ENCODE assay signal across 15 mouse cellular contexts in genomic region chr14:21534066-21534465, GRCm38 (mm10). TPM values are rescaled to one million over a fixed set of nuclear protein-coding genes. Genes with fewer than 3 reads are reported as not detected.
DNase-seq lines count a peak whose midpoint lies in the region; ATAC-seq and TF ChIP-seq lines count a peak whose summit lies in the region.
"Had no signal": no experiment of that assay in that cellular context is flagged by ENCODE, and none has a peak within 500 bp of the region (broad histone marks: within the 10 kb centered on the region; RNA-seq: fewer than 3 reads in every experiment).

No protein-coding gene starts in this region.

- H3K4me3 ChIP-seq in neural tube, embryonic 13.5 days, result no peak overlapping the region
- no peak overlapping the region for H3K4me3 ChIP-seq in hindbrain, embryonic 15.5 days
- H3K4me3 ChIP-seq in olfactory bulb, adult 2 months (ENCODE audit: insufficient read depth, low read depth, low read length), result no peak overlapping the region
- H3K4me3 ChIP-seq in stomach, postnatal 0 days (ENCODE audit: low read depth, low read length), result no peak overlapping the region
- H3K4me3 ChIP-seq: limb, embryonic 10.5 days; liver, embryonic 12.5 days; neural tube, embryonic 12.5 days had no signal

- peak; percentile 83 for ATAC-seq in frontal cortex, adult (ENCODE audit: low TSS enrichment)
- no peak for ATAC-seq in neural tube, embryonic 13.5 days (ENCODE audit: low read depth)
- ATAC-seq in hindbrain, embryonic 15.5 days (ENCODE audit: low FRiP score, low read depth), result no peak
- ATAC-seq in stomach, postnatal 0 days (ENCODE audit: low FRiP score, low TSS enrichment), result no peak
- ATAC-seq: activated CD4-positive, CD25-positive, alpha-beta regulatory T cell, adult 4 months; liver, embryonic 12.5 days had no signal

- H3K4me2 ChIP-seq in neural tube, embryonic 13.5 days, result no peak overlapping the region
- H3K4me2 ChIP-seq in hindbrain, embryonic 15.5 days, result 0 out of 2 replicates have a peak overlapping the region, but pooled peaks have one; percentile 3
- no peak overlapping the region for H3K4me2 ChIP-seq in stomach, postnatal 0 days (replicated peaks; ENCODE audit: low read depth)
- H3K4me2 ChIP-seq: liver, embryonic 12.5 days; neural tube, embryonic 12.5 days had no signal

- 71% methylated on average over 2 of the region's 2 CpGs for WGBS in neural tube, embryonic 13.5 days
- WGBS in hindbrain, embryonic 15.5 days, result 69% methylated on average over 2 of the region's 2 CpGs
- WGBS in olfactory bulb, adult 2 months, result 7% methylated on average over 2 of the region's 2 CpGs
- 40% methylated on average over 2 of the region's 2 CpGs for WGBS in stomach, postnatal 0 days

- DNase-seq in frontal cortex, postnatal 25 days (ENCODE audit: low spot score in 2 of 2), result no peak
- DNase-seq in neural tube, embryonic 10.5 days (ENCODE audit: extremely low spot score, low spot score), result no peak
- DNase-seq in stomach, postnatal 0 days (ENCODE audit: low spot score), result no peak
- DNase-seq in urinary bladder, postnatal 25 days (ENCODE audit: low spot score), result no peak
- DNase-seq: cerebellum, adult 11 months; cerebellum, postnatal 25 days had no signal

- no peaks in the 10 kb centered on the region for H3K9me3 ChIP-seq in neural tube, embryonic 13.5 days
- H3K9me3 ChIP-seq in hindbrain, embryonic 15.5 days, result no peaks in the 10 kb centered on the region
- no peaks in the 10 kb centered on the region for H3K9me3 ChIP-seq in stomach, postnatal 0 days (ENCODE audit: control insufficient read depth, low read length)
- H3K9me3 ChIP-seq: limb, embryonic 10.5 days; liver, embryonic 12.5 days; neural tube, embryonic 12.5 days had no signal

- H3K27me3 ChIP-seq in neural tube, embryonic 13.5 days, result no peaks in the 10 kb centered on the region
- H3K27me3 ChIP-seq in hindbrain, embryonic 15.5 days, result no peaks in the 10 kb centered on the region
- no peaks in the 10 kb centered on the region for H3K27me3 ChIP-seq in stomach, postnatal 0 days (ENCODE audit: control insufficient read depth, insufficient read depth, low read length)
- H3K27me3 ChIP-seq: liver, embryonic 12.5 days; neural tube, embryonic 12.5 days had no signal

- H3K27ac ChIP-seq in neural tube, embryonic 13.5 days (replicated peaks), result peak overlapping the region; percentile 25; the same call in 1 of the 2 replicates
- H3K27ac ChIP-seq in hindbrain, embryonic 15.5 days (replicated peaks), result peak overlapping the region; percentile 61
- peak overlapping the region; percentile 60 for H3K27ac ChIP-seq in olfactory bulb, adult 2 months (ENCODE audit: insufficient read depth, low read depth, low read length)
- no peak overlapping the region for H3K27ac ChIP-seq in stomach, postnatal 0 days (replicated peaks)
- H3K27ac ChIP-seq: kidney, postnatal 0 days; limb, embryonic 10.5 days; liver, embryonic 12.5 days; neural tube, embryonic 12.5 days had no signal

- no peak for TF ChIP-seq POLR2A in olfactory bulb, adult 2 months (IDR thresholded peaks at IDR 0.05; ENCODE audit: insufficient read depth, low read depth, low read length)

- H3K9ac ChIP-seq in neural tube, embryonic 13.5 days, result no peak overlapping the region
- no peak overlapping the region for H3K9ac ChIP-seq in hindbrain, embryonic 15.5 days
- no peak overlapping the region for H3K9ac ChIP-seq in stomach, postnatal 0 days (ENCODE audit: low read length)
- H3K9ac ChIP-seq: liver, embryonic 12.5 days; neural tube, embryonic 12.5 days had no signal

- TF ChIP-seq CTCF in olfactory bulb, adult 2 months (IDR thresholded peaks at IDR 0.05; ENCODE audit: insufficient read depth, low read depth, low read length), result no peak
- TF ChIP-seq CTCF in stomach, postnatal 0 days (IDR thresholded peaks at IDR 0.05; ENCODE audit: low read depth), result no peak

- TF ChIP-seq EP300 in stomach, postnatal 0 days (optimal IDR thresholded peaks at IDR 0.05), result no peak

- H3K4me1 ChIP-seq in neural tube, embryonic 13.5 days (replicated peaks), result peaks cover 41% of the 10 kb centered on the region
- H3K4me1 ChIP-seq in hindbrain, embryonic 15.5 days (replicated peaks), result peaks cover 20% of the 10 kb centered on the region
- H3K4me1 ChIP-seq in olfactory bulb, adult 2 months (ENCODE audit: control insufficient read depth, insufficient read depth, low read length), result peaks cover 10% of the 10 kb centered on the region
- no peaks in the 10 kb centered on the region for H3K4me1 ChIP-seq in stomach, postnatal 0 days (replicated peaks; ENCODE audit: control insufficient read depth, insufficient read depth)

- no peaks in the 10 kb centered on the region for H3K36me3 ChIP-seq in neural tube, embryonic 13.5 days
- no peaks in the 10 kb centered on the region for H3K36me3 ChIP-seq in hindbrain, embryonic 15.5 days
- H3K36me3 ChIP-seq in stomach, postnatal 0 days (ENCODE audit: control insufficient read depth, insufficient read depth, low read length), result no peaks in the 10 kb centered on the region; the same call in 1 of the 2 replicates
- H3K36me3 ChIP-seq: liver, embryonic 12.5 days; neural tube, embryonic 12.5 days had no signal

RNA-seq across cellular contexts. Expression of gene Kat6b, which starts 52.8 kb away (rescaled TPM):
- polyA plus RNA-seq in neural tube, embryonic 13.5 days (2015; fragmentation: Nextera tagmentation; extraction: Ambion mirVana), result 19.1 and 19.6 TPM in 2 replicates
- polyA plus RNA-seq in hindbrain, embryonic 15.5 days (2015; fragmentation: Nextera tagmentation; extraction: Ambion mirVana), result 17.5 and 17.6 TPM in 2 replicates
- polyA plus RNA-seq in olfactory bulb, adult 2 months (2012; ENCODE audit: insufficient read depth, insufficient read length, low replicate concordance, missing spikeins), result 124 and 135 TPM in 2 replicates
- polyA plus RNA-seq in stomach, postnatal 0 days (2015; fragmentation: Nextera tagmentation; extraction: Ambion mirVana), result 4.0 and 5.1 TPM in 2 replicates
